Mouse (Mus musculus) MEL (cell line): ENCODE results near the gene Rab7b.

Experiments
- CTCF ChIP-seq, 3 experiments: IDR thresholded peaks in 2 of 3; conservative IDR thresholded peaks in 1 of 3; 2 replicates each; pipeline ENCODE4 v1.5.1; 2011 to 2012; ENCODE audit warnings: low read length in 3 of 3, low read depth in 2 of 3, mild to moderate bottlenecking in 2 of 3, improper control_type of control experiment in 1 of 3, inconsistent platforms in 1 of 3, mixed read lengths in 1 of 3, moderate library complexity in 1 of 3; ENCODE audit not compliant: control insufficient read depth in 1 of 3, insufficient read depth in 1 of 3, poor library complexity in 1 of 3, severe bottlenecking in 1 of 3
- EP300 ChIP-seq, 2 experiments: IDR thresholded peaks; 2 replicates each; pipeline ENCODE4 v1.6.1; 2011; ENCODE audit warnings: improper control_type of control experiment in 2 of 2, low read length in 2 of 2, low read depth in 1 of 2, mild to moderate bottlenecking in 1 of 2
- GABPA ChIP-seq: IDR thresholded peaks from 2 replicates; pipeline ENCODE4 v1.6.1; 2012; ENCODE audit warnings: low read depth, mild to moderate bottlenecking, inconsistent platforms, low read length, improper control_type of control experiment, moderate library complexity
- MAZ ChIP-seq: IDR thresholded peaks from 2 replicates; pipeline ENCODE4 v1.6.1; 2012; ENCODE audit warnings: low read depth, mild to moderate bottlenecking, inconsistent platforms, low read length, improper control_type of control experiment
- POLR2A ChIP-seq, 2 experiments: IDR thresholded peaks; 2 replicates each; pipeline ENCODE4 v1.6.1; 2011 to 2012; ENCODE audit warnings: low read length in 2 of 2, mild to moderate bottlenecking in 2 of 2, control low read depth in 1 of 2, improper control_type of control experiment in 1 of 2, low read depth in 1 of 2, moderate library complexity in 1 of 2; ENCODE audit not compliant: control insufficient read depth in 1 of 2, insufficient read depth in 1 of 2, poor library complexity in 1 of 2
- ZMIZ1 ChIP-seq: IDR thresholded peaks from 2 replicates; pipeline ENCODE4 v1.6.1; 2012; ENCODE audit warnings: low read depth, mild to moderate bottlenecking, inconsistent platforms, low read length, improper control_type of control experiment, moderate library complexity
- ZNF384 ChIP-seq: IDR thresholded peaks from 2 replicates; pipeline ENCODE4 v1.6.1; 2012; ENCODE audit warnings: low read depth, mild to moderate bottlenecking, inconsistent platforms, low read length, improper control_type of control experiment

GRCm38 (mm10) chr1:131708338-131708737 lies 19.8 kb downstream of the Rab7b start:
- TF ChIP-seq EP300 (IDR thresholded peaks at IDR 0.05; ENCODE audit: low read depth in 1 of 2, low read length in 2 of 2) (no peak), CTCF (IDR thresholded peaks at IDR 0.05 in 2 of 3, conservative IDR thresholded peaks at IDR 0.05 in 1 of 3; ENCODE audit: control insufficient read depth in 1 of 3, insufficient read depth in 1 of 3, low read depth in 2 of 3, low read length in 3 of 3, poor library complexity in 1 of 3, severe bottlenecking in 1 of 3) (peak; percentile 74 to 86 (median 80)), POLR2A (IDR thresholded peaks at IDR 0.05; ENCODE audit: control insufficient read depth in 1 of 2, insufficient read depth in 1 of 2, low read depth in 1 of 2, low read length in 2 of 2, poor library complexity in 1 of 2) (no peak), ZNF384 (no peak), GABPA (no peak), MAZ (no peak), ZMIZ1 (no peak)
